Mouse (Mus musculus): Measurements from ENCODE around the gene Gstp1. TPM values are rescaled to one million over a fixed set of nuclear protein-coding genes. Genes with fewer than 3 reads are reported as not detected.

Gstp1 gene
- polyA plus RNA-seq, 1 experiment = 863 TPM

DNA sequence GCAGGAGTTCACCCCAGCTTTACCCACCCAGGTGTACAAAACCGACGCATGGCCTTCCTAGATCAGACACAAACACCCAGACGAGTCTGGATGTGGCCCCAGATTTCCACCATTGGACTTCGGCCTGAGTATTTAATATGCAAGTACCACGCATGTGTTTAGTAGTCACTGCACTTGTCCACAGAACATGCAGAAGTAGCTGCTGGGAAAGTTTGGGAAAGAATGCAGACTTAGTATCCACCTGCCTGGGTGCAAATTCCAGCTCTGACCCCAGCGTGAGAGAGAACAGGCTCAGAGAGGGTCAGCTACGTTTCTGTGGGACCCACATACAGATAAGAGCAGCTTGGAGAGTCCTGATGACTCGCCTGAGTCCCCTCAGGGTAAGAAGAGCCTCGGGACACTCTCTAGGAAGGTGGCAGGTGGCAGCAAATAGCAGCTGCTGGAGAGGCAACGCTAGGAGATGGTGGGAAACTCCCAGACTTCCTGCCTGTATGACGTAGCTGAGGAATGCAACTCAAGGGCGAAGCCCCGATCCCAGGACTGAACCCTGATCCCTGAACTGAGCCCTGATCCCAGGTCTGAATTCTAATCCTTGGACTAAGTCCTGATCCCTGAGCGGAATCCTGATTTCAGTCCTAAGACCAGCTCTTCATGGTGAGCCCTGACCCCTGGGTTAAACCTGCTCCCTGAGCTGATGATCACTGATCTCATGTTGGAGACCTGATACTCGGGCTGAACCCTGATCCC is 18.3 kb upstream of the Gstp1 start:
- H3K79me2 ChIP-seq (ENCODE audit: control insufficient read depth, insufficient read depth) = no peaks in the 10 kb centered on the region
- H3K27me3 ChIP-seq (ENCODE audit: control insufficient read depth, insufficient read depth, insufficient read length) = no peaks in the 10 kb centered on the region
- H3K4me3 ChIP-seq (ENCODE audit: insufficient read depth, poor library complexity, severe bottlenecking) = no peak overlapping the region
- H3K36me3 ChIP-seq (ENCODE audit: control insufficient read depth, insufficient read depth) = no peaks in the 10 kb centered on the region
- no peak overlapping the region for H3ac ChIP-seq (ENCODE audit: control insufficient read depth, insufficient read length, low read depth)
- TF ChIP-seq MAX (IDR thresholded peaks at IDR 0.05) (no peak), MYOG (IDR thresholded peaks at IDR 0.05; ENCODE audit: control insufficient read depth, extremely low read depth, insufficient read length) (no peak), FOSL1 (IDR thresholded peaks at IDR 0.05; ENCODE audit: insufficient read depth, low read length, poor library complexity, severe bottlenecking) (no peak), CEBPB (IDR thresholded peaks at IDR 0.05; ENCODE audit: low read depth) (no peak), CTCF (IDR thresholded peaks at IDR 0.05; ENCODE audit: control insufficient read depth, insufficient read depth, insufficient read length) (no peak), MYOD1 (IDR thresholded peaks at IDR 0.05; ENCODE audit: control insufficient read depth, insufficient read length, low read depth) (no peak), USF1 (IDR thresholded peaks at IDR 0.05; ENCODE audit: low read depth) (no peak)
- no peaks in the 10 kb centered on the region for H3K79me3 ChIP-seq (ENCODE audit: low read depth)

DNA sequence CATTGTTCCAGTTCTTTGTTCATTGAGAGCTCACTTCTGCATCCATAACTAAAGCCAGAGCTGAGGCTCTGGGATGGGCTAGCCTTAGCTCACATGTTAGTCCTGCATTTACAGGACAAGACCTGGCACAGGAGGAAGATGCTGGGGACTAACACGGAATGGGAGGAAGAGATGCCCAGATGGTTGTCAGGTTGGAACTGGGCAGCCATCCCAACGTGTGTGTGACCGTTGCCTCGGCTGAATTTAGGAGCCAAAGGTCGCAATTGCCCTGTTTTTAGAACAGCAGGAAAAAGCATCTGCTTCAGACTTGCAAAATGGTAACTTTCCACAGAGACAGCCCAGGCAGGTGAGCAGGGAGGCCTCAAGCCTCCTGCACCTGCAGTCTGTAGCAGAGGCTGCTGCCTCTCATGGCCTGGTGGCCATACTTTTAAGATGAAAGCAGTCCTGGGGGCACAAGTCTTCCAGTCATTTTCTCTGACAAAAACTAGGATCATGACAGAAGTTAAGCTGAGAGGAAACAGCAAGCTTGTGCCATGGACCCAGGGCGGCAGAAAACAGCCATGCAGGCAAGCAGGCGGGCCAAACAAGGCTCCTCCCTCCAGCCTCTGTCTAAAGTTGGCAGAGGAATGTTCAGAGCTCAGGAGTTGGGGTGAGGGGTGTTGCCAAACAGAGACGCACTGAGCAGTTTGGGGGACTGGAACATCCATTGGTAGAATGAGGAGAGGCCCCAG is 17.6 kb upstream of the Gstp1 start:
- Histone ChIP-seq H3ac (ENCODE audit: control insufficient read depth, insufficient read length, low read depth) (no peak overlapping the region), H3K79me2 (ENCODE audit: control insufficient read depth, insufficient read depth) (no peaks in the 10 kb centered on the region), H3K36me3 (ENCODE audit: control insufficient read depth, insufficient read depth) (no peaks in the 10 kb centered on the region), H3K79me3 (ENCODE audit: low read depth) (no peaks in the 10 kb centered on the region), H3K27me3 (ENCODE audit: control insufficient read depth, insufficient read depth, insufficient read length) (no peaks in the 10 kb centered on the region), H3K4me3 (ENCODE audit: insufficient read depth, poor library complexity, severe bottlenecking) (no peak overlapping the region)
- TF ChIP-seq USF1 (IDR thresholded peaks at IDR 0.05; ENCODE audit: low read depth) (no peak), MAX (IDR thresholded peaks at IDR 0.05) (no peak), MYOG (IDR thresholded peaks at IDR 0.05; ENCODE audit: control insufficient read depth, extremely low read depth, insufficient read length) (no peak), CTCF (IDR thresholded peaks at IDR 0.05; ENCODE audit: control insufficient read depth, insufficient read depth, insufficient read length) (no peak), FOSL1 (IDR thresholded peaks at IDR 0.05; ENCODE audit: insufficient read depth, low read length, poor library complexity, severe bottlenecking) (no peak), CEBPB (IDR thresholded peaks at IDR 0.05; ENCODE audit: low read depth) (no peak), MYOD1 (IDR thresholded peaks at IDR 0.05; ENCODE audit: control insufficient read depth, insufficient read length, low read depth) (no peak)

DNA sequence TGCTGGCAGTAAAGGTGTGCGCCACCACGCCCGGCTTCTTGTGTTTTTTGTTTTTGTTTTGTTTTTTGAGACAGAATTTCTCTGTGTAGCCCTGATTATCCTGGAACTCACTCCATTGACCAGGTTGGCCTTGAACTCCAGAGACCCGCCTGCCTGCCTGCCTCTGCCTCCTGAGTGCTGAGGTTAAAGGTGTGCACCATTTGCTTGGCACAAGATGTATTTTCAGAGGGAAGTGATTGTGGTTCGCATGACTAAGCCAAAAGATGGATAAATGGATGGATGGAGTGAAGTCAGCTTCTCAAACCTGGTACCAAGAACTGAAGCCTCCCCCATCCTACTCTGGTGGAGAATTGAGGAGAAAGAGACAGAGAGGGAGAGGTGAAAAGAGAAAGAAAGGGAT is 16.8 kb upstream of the Gstp1 start:
- H3K79me3 ChIP-seq (ENCODE audit: low read depth) = no peaks in the 10 kb centered on the region
- TF ChIP-seq FOSL1 (IDR thresholded peaks at IDR 0.05; ENCODE audit: insufficient read depth, low read length, poor library complexity, severe bottlenecking) = no peak
- TF ChIP-seq CTCF (IDR thresholded peaks at IDR 0.05; ENCODE audit: control insufficient read depth, insufficient read depth, insufficient read length) = no peak
- no peak for TF ChIP-seq MYOD1 (IDR thresholded peaks at IDR 0.05; ENCODE audit: control insufficient read depth, insufficient read length, low read depth)
- TF ChIP-seq USF1 (IDR thresholded peaks at IDR 0.05; ENCODE audit: low read depth) = no peak
- no peak for TF ChIP-seq MAX (IDR thresholded peaks at IDR 0.05)
- no peak for TF ChIP-seq CEBPB (IDR thresholded peaks at IDR 0.05; ENCODE audit: low read depth)
- no peak for TF ChIP-seq MYOG (IDR thresholded peaks at IDR 0.05; ENCODE audit: control insufficient read depth, extremely low read depth, insufficient read length)
- H3K4me3 ChIP-seq (ENCODE audit: insufficient read depth, poor library complexity, severe bottlenecking) = no peak overlapping the region
- H3K79me2 ChIP-seq (ENCODE audit: control insufficient read depth, insufficient read depth) = no peaks in the 10 kb centered on the region
- H3ac ChIP-seq (ENCODE audit: control insufficient read depth, insufficient read length, low read depth) = no peak overlapping the region
- H3K27me3 ChIP-seq (ENCODE audit: control insufficient read depth, insufficient read depth, insufficient read length) = no peaks in the 10 kb centered on the region
- no peaks in the 10 kb centered on the region for H3K36me3 ChIP-seq (ENCODE audit: control insufficient read depth, insufficient read depth)

DNA sequence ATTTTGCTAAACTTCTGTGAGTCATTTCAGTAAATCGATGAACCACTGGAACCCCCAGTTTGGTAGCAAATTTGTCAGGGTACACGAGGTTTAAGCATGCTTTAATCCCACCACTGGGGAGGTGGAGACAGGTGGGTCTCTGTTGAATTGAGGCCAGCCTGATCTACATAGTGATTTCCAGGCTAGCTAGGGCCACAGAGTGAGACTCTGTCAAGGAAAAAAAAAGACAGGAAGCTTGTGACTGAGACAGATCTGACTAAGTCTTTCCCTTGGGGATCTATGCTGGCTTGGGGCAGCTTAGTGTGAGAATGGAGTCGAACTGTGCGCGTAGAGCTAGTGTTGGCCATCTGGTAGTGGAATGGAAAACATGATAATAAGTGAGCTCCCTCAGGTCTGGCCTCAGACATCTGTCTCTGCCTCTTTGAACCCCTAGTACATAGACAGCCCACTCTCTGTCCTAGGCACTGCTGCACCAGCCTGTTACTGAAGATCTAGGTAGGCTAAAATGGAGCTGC is 14.8 kb upstream of the Gstp1 start:
- Histone ChIP-seq H3K79me3 (ENCODE audit: low read depth) (no peaks in the 10 kb centered on the region), H3K4me3 (ENCODE audit: insufficient read depth, poor library complexity, severe bottlenecking) (no peak overlapping the region), H3ac (ENCODE audit: control insufficient read depth, insufficient read length, low read depth) (no peak overlapping the region), H3K27me3 (ENCODE audit: control insufficient read depth, insufficient read depth, insufficient read length) (no peaks in the 10 kb centered on the region), H3K36me3 (ENCODE audit: control insufficient read depth, insufficient read depth) (no peaks in the 10 kb centered on the region), H3K79me2 (ENCODE audit: control insufficient read depth, insufficient read depth) (no peaks in the 10 kb centered on the region)
- TF ChIP-seq CEBPB (IDR thresholded peaks at IDR 0.05; ENCODE audit: low read depth) (no peak), FOSL1 (IDR thresholded peaks at IDR 0.05; ENCODE audit: insufficient read depth, low read length, poor library complexity, severe bottlenecking) (no peak), MYOG (IDR thresholded peaks at IDR 0.05; ENCODE audit: control insufficient read depth, extremely low read depth, insufficient read length) (no peak), CTCF (IDR thresholded peaks at IDR 0.05; ENCODE audit: control insufficient read depth, insufficient read depth, insufficient read length) (no peak), MAX (IDR thresholded peaks at IDR 0.05) (no peak), USF1 (IDR thresholded peaks at IDR 0.05; ENCODE audit: low read depth) (no peak), MYOD1 (IDR thresholded peaks at IDR 0.05; ENCODE audit: control insufficient read depth, insufficient read length, low read depth) (no peak)

- no peaks in the 10 kb centered on the region for H3K79me3 ChIP-seq (ENCODE audit: low read depth)
- TF ChIP-seq MYOD1 (IDR thresholded peaks at IDR 0.05; ENCODE audit: control insufficient read depth, insufficient read length, low read depth) (no peak), CTCF (IDR thresholded peaks at IDR 0.05; ENCODE audit: control insufficient read depth, insufficient read depth, insufficient read length) (peak; percentile 71), FOSL1 (IDR thresholded peaks at IDR 0.05; ENCODE audit: insufficient read depth, low read length, poor library complexity, severe bottlenecking) (no peak), CEBPB (IDR thresholded peaks at IDR 0.05; ENCODE audit: low read depth) (no peak), MAX (IDR thresholded peaks at IDR 0.05) (no peak), USF1 (IDR thresholded peaks at IDR 0.05; ENCODE audit: low read depth) (no peak)
- no peaks in the 10 kb centered on the region for H3K36me3 ChIP-seq (ENCODE audit: control insufficient read depth, insufficient read depth)
- no peak overlapping the region for H3ac ChIP-seq (ENCODE audit: control insufficient read depth, insufficient read length, low read depth)
- H3K4me3 ChIP-seq (ENCODE audit: insufficient read depth, poor library complexity, severe bottlenecking) = no peak overlapping the region
- no peaks in the 10 kb centered on the region for H3K79me2 ChIP-seq (ENCODE audit: control insufficient read depth, insufficient read depth)
- H3K27me3 ChIP-seq (ENCODE audit: control insufficient read depth, insufficient read depth, insufficient read length) = no peaks in the 10 kb centered on the region
Measured at GRCm38 (mm10) chr19:4051741-4052515, 14.1 kb upstream of the Gstp1 start.
